In the genomic region with DNA sequence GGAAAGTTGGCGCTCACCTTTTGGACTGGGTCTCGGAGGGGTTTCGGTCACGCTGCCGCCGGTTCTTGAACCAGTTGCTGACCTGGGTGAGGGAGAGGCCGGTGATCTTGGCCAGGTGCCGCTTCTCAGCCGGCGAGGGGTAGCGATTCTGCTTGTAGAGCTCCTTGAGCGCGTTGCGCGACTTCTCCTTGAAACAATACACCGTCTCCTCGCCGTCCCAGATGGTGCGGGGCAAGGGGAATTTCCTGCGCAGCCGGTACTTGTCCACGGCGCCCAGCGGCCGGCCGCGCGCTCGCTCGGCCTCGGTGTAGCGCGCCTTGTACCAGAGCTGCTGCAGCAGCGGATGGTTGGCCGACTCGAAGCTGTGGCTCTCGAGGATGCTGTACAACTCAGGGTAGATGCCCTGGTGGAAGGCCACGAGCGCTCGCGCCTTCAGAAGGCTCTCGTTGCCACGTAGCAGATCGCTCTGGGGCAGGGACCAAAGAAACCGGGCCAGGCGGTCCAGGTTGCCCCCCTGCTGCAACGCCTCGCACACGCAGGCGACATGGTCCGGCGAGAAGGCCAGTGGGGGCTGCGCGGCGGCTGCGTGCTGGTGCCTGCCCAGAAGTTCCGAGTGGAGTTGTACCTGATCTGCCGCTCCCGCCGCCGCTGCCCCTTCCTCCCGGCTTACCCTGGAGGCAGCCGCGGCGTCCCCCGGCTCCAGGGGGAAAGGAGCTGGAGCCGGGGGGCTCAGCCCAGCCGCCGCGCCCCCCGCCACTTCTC, we compare ENCODE assay signal across 8 mouse cellular contexts. TPM values are rescaled to one million over a fixed set of nuclear protein-coding genes. Genes with fewer than 3 reads are reported as not detected.
DNase-seq lines count a peak whose midpoint lies in the region; ATAC-seq and TF ChIP-seq lines count a peak whose summit lies in the region.

No protein-coding gene starts in this region.

- under 1% methylated on average over 70 of the region's 71 CpGs for WGBS in cerebellum, adult 2 months
- WGBS in hindbrain, embryonic 15.5 days, result 0% methylated on average over 64 of the region's 71 CpGs
- WGBS in stomach, embryonic 15.5 days, result under 1% methylated on average over 71 of the region's 71 CpGs

- H3K4me3 ChIP-seq in cerebellum, adult 2 months (replicated peaks; ENCODE audit: insufficient read depth, low read depth, low read length), result peak overlapping the region; percentile 79
- peak overlapping the region; percentile 81 for H3K4me3 ChIP-seq in hindbrain, embryonic 15.5 days
- peak overlapping the region; percentile 57 for H3K4me3 ChIP-seq in stomach, embryonic 15.5 days (replicated peaks)

- peak; percentile 31 to 42 for DNase-seq in left cerebral cortex, adult 18-20 months (ENCODE audit: low spot score in 2 of 2)
- no peak for DNase-seq in left cerebral cortex, adult 11 months (ENCODE audit: low spot score)
- peak; percentile 55 to 66 for DNase-seq in cerebellum, adult 2 months
- peak; percentile 29 to 47 for DNase-seq in left cerebral cortex, postnatal 36 days (ENCODE audit: low spot score in 2 of 2)
- peak; percentile 66 for DNase-seq in mesoderm, embryonic 11.5 days (ENCODE audit: low read depth, low spot score)

- peak overlapping the region; percentile 100 for H3K4me2 ChIP-seq in hindbrain, embryonic 15.5 days
- H3K4me2 ChIP-seq in stomach, embryonic 15.5 days, result peak overlapping the region; percentile 100

- peak; percentile 64 for ATAC-seq in frontal cortex, adult (ENCODE audit: low TSS enrichment)
- peak; percentile 67; the same call in 1 of the 2 replicates for ATAC-seq in hindbrain, embryonic 15.5 days (ENCODE audit: low FRiP score, low read depth)
- ATAC-seq in stomach, embryonic 15.5 days (ENCODE audit: insufficient read depth, low FRiP score, low read depth), result peak; percentile 23; the same call in 1 of the 2 replicates

- intact Hi-C loops in left cerebral cortex, postnatal 36 days (cut with DNase I), result loop anchor here (5.0 kb wide), 1 partner anchor 70 kb away; no protein-coding TSS in a partner anchor

- H3K36me3 ChIP-seq in hindbrain, embryonic 15.5 days, result no peaks in the 10 kb centered on the region
- H3K36me3 ChIP-seq in stomach, embryonic 15.5 days, result no peaks in the 10 kb centered on the region

- no peak overlapping the region for H3K27ac ChIP-seq in cerebellum, adult 2 months (ENCODE audit: insufficient read depth, low read length)
- H3K27ac ChIP-seq in hindbrain, embryonic 15.5 days (replicated peaks), result peak overlapping the region; percentile 43
- H3K27ac ChIP-seq in stomach, embryonic 15.5 days, result peak overlapping the region; percentile 21; the same call in 1 of the 2 replicates

- peak overlapping the region; percentile 46 for H3K9ac ChIP-seq in hindbrain, embryonic 15.5 days
- peak overlapping the region; percentile 41 for H3K9ac ChIP-seq in stomach, embryonic 15.5 days

- TF ChIP-seq POLR2A in cerebellum, adult 2 months (IDR thresholded peaks at IDR 0.05; ENCODE audit: borderline replicate concordance, insufficient read depth, low read length), result no peak

- no peaks in the 10 kb centered on the region for H3K9me3 ChIP-seq in hindbrain, embryonic 15.5 days
- no peaks in the 10 kb centered on the region for H3K9me3 ChIP-seq in stomach, embryonic 15.5 days

- TF ChIP-seq CTCF in cerebellum, adult 2 months (IDR thresholded peaks at IDR 0.05; ENCODE audit: borderline replicate concordance, insufficient read depth, low read depth, low read length), result no peak

- H3K27me3 ChIP-seq in cerebellum, adult 2 months (ENCODE audit: control insufficient read depth, insufficient read depth, low read length), result no peaks in the 10 kb centered on the region; the same call in 1 of the 2 replicates
- H3K27me3 ChIP-seq in hindbrain, embryonic 15.5 days, result peaks cover 20% of the 10 kb centered on the region; the same call in 1 of the 2 replicates
- H3K27me3 ChIP-seq in stomach, embryonic 15.5 days (replicated peaks), result peaks cover 13% of the 10 kb centered on the region

- no peaks in the 10 kb centered on the region for H3K4me1 ChIP-seq in cerebellum, adult 2 months (ENCODE audit: control insufficient read depth, insufficient read depth, low read length)
- H3K4me1 ChIP-seq in hindbrain, embryonic 15.5 days (replicated peaks), result peaks cover 23% of the 10 kb centered on the region
- peaks cover 9% of the 10 kb centered on the region for H3K4me1 ChIP-seq in stomach, embryonic 15.5 days

RNA-seq across cellular contexts. Expression of a gene that starts 0.7 kb away (rescaled TPM):
- total RNA-seq in left cerebral cortex, adult 18-20 months (2021), result 1 to 10 TPM; 2.9 to 3.9 TPM
- 1.5 and 1.6 TPM in 2 replicates for polyA plus RNA-seq in cerebellum, adult 2 months (2012; rRNA removed)
- polyA plus RNA-seq in hindbrain, embryonic 15.5 days (2015; fragmentation: Nextera tagmentation; extraction: Ambion mirVana), result 0.43 and 0.47 TPM in 2 replicates
- 1 to 10 TPM; 1.2 to 1.8 TPM for total RNA-seq in left cerebral cortex, postnatal 36 days (2021)
- 0.74 and 0.90 TPM in 2 replicates for polyA plus RNA-seq in stomach, embryonic 15.5 days (2015; fragmentation: Nextera tagmentation; extraction: Ambion mirVana)

RNA-seq across cellular contexts. Expression of a gene that starts 11.0 kb away (rescaled TPM):
- total RNA-seq in left cerebral cortex, adult 18-20 months (2021), result 10 to 100 TPM; 22.6 to 22.9 TPM
- 15.7 and 15.9 TPM in 2 replicates for polyA plus RNA-seq in cerebellum, adult 2 months (2012; rRNA removed)
- polyA plus RNA-seq in hindbrain, embryonic 15.5 days (2015; fragmentation: Nextera tagmentation; extraction: Ambion mirVana), result 15.9 and 16.4 TPM in 2 replicates
- 10 to 100 TPM; 21.3 to 22.0 TPM for total RNA-seq in left cerebral cortex, postnatal 36 days (2021)
- 24.2 and 26.7 TPM in 2 replicates for polyA plus RNA-seq in stomach, embryonic 15.5 days (2015; fragmentation: Nextera tagmentation; extraction: Ambion mirVana)

RNA-seq across cellular contexts. Expression of a gene that starts 58.8 kb away (rescaled TPM):
- under 1 TPM; 0.40 to 0.42 TPM for total RNA-seq in left cerebral cortex, adult 18-20 months (2021)
- polyA plus RNA-seq in cerebellum, adult 2 months (2012; rRNA removed), result 0.10 and 0.27 TPM in 2 replicates
- 0.65 and 1.5 TPM in 2 replicates for polyA plus RNA-seq in hindbrain, embryonic 15.5 days (2015; fragmentation: Nextera tagmentation; extraction: Ambion mirVana)
- total RNA-seq in left cerebral cortex, postnatal 36 days (2021), result under 1 TPM; 0.35 to 0.86 TPM
- polyA plus RNA-seq in stomach, embryonic 15.5 days (2015; fragmentation: Nextera tagmentation; extraction: Ambion mirVana), result 0.08 and 0.72 TPM in 2 replicates
